Mouse (Mus musculus) embryonic fibroblast, embryonic 13.5 days (primary cell): ENCODE data around the gene Tmie. TPM values are rescaled to one million over a fixed set of nuclear protein-coding genes. Genes with fewer than 3 reads are reported as not detected.

Experiments used
- H3K27ac ChIP-seq: 2 replicates; pipeline ENCODE4 v1.5.1; 2012; ENCODE audit warnings: low read length, control low read depth, inconsistent platforms; ENCODE audit not compliant: insufficient read depth
- H3K4me1 ChIP-seq: 2 replicates; pipeline ENCODE4 v1.6.1; 2011; ENCODE audit warnings: low read length; ENCODE audit not compliant: control insufficient read depth, insufficient read depth
- H3K4me3 ChIP-seq: 2 replicates; pipeline ENCODE4 v1.5.1; 2011; ENCODE audit warnings: mild to moderate bottlenecking, control low read depth, low read length; ENCODE audit not compliant: insufficient read depth
- CTCF ChIP-seq: IDR thresholded peaks from 2 replicates; pipeline ENCODE4 v1.5.1; 2011; ENCODE audit warnings: mild to moderate bottlenecking, control low read depth, low read length, moderate library complexity, borderline replicate concordance; ENCODE audit not compliant: insufficient read depth
- POLR2A ChIP-seq: IDR thresholded peaks from 2 replicates; pipeline ENCODE4 v1.6.1; 2011; ENCODE audit warnings: low read depth, mild to moderate bottlenecking, control low read depth, low read length, moderate library complexity
- polyA plus RNA-seq: library from polyadenylated mRNA; stranded (reverse); fragments of >200 nt; gene quantifications from 2 replicates; pipeline ENCODE4 v1.2.4, GENCODE M21; 2011; ENCODE audit warnings: low read depth; ENCODE audit not compliant: missing spikeins, insufficient read length

The Tmie gene
- polyA plus RNA-seq, 1 experiment = 0.56 TPM

DNA sequence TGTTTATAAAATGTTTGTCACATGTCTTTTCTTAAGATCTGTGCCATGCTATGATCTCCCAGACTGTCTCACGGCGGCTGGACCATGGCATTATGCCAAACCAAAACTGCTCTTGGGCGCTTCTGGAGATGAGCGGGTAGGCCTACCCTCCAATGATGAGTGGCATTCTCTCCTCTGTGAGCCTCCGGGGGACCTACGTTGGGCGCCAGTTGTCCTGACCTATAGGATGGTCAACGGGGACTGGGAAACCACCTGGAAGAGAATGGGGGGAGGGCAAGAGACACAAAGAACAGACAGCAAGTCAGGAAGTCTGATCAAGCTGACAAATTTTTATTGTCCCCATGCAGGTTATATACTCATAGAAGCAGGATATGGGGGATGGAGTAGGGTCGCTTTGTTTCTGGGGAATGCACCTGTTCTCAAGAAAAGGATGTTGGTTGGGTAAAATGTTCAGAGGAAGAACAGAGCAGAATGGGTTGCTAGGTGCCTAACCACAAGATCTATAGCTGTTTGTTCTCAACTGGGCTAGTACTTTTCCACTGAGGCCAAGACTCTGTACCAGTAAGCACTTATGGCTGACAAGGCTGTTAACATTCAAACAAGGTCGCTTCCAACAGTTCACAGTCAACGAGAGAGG is 27.4 kb upstream of the Tmie start:
- TF ChIP-seq CTCF = no peak
- TF ChIP-seq POLR2A = no peak
- Histone ChIP-seq H3K27ac (no peak overlapping the region), H3K4me1 (no peaks in the 10 kb centered on the region), H3K4me3 (no peak overlapping the region)

DNA sequence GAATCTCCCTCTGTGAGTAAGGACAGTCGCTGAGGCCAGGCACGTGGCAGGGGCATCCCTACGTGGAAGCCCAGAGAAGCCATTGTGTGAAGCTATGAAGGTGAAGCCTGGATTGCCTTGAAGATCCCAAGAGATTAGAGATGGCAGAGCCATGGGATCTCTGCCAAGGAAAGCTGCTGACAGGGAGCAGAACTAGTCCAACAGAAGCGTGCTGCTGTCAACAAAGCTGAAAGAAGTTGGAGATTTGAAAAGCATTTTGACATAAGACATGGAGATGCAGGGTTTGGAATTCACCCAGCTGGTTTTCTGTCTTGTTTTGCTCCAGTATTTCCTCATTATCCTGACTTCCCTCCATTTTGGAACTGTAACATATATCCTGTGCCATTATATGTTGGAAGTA is 22.4 kb upstream of the Tmie start:
- Histone ChIP-seq H3K4me3 (no peak overlapping the region), H3K4me1 (no peaks in the 10 kb centered on the region), H3K27ac (no peak overlapping the region)
- TF ChIP-seq POLR2A (no peak), CTCF (no peak)

DNA sequence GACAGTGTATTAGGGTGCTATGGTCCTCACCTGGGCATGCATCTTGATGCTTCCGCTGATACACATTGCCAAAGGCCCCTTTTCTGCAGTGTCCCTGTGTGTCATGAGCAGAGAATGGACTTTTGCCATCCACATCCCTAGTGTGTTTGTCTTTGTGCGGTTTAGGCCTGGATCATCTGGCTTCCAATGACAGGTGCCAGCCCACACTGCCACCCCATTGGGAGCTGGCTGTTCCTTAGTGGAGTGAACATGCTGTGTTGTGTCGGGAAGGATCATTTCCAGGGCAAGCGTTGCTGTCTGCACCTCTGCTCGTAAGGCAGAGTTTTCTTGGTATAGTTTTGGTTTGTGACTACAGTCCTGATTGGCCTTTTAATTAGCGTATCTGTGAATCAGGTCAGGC is 21.3 kb upstream of the Tmie start:
- TF ChIP-seq CTCF (no peak), POLR2A (no peak)
- Histone ChIP-seq H3K4me3 (no peak overlapping the region), H3K27ac (no peak overlapping the region), H3K4me1 (no peaks in the 10 kb centered on the region)

DNA sequence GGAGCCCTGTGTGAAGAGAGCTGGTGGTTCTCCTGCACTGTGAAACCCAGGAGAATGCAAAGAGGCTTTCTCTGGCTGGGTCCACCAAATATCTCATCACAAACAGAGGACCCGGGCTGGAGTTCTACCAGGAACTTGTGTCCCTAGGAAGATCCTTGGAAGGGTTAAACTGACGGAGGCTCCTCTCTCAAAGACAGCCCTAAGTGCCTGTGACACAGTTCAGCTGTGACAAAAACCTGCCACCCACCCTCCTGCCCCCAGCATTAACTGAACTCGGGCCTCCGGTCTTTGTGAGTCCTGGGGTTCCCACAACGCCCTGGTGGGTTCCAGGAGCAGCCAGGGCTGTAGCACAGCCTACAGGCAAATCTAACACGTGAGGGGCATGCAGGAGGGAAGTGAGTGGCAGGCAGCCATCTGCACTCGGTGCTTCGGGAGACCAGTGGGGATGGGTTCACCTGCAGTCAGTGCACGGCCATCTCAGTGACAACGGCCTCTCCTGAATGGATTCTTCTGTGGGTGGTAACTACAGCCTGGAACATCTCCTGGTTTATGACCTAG is 19.6 kb upstream of the Tmie start:
- no peak overlapping the region for H3K4me3 ChIP-seq
- no peak overlapping the region for H3K27ac ChIP-seq
- H3K4me1 ChIP-seq = no peaks in the 10 kb centered on the region
- TF ChIP-seq POLR2A = no peak
- no peak for TF ChIP-seq CTCF

DNA sequence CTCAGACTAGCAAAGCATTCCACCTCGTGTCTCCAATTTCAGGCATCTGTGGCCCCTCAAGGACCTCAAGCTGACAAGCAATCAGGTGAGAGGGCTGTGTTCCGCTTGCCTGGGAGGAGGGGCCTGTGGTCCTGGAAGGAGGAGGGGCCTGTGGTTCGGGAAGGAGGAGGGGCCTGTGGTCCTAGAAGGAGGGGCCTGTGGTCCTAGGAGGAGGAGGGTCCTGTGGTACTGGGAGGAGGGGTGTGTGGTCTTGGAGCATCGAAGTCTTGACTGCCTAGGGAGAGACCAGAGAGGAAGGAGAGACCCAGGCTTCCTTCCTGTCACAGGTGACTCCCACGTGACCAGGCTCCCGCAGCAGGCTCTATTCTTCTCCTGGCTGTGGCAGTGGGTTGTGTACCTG is 16.7 kb upstream of the Tmie start:
- no peak overlapping the region for H3K4me3 ChIP-seq
- no peak for TF ChIP-seq CTCF
- TF ChIP-seq POLR2A = no peak
- no peaks in the 10 kb centered on the region for H3K4me1 ChIP-seq
- H3K27ac ChIP-seq = no peak overlapping the region

DNA sequence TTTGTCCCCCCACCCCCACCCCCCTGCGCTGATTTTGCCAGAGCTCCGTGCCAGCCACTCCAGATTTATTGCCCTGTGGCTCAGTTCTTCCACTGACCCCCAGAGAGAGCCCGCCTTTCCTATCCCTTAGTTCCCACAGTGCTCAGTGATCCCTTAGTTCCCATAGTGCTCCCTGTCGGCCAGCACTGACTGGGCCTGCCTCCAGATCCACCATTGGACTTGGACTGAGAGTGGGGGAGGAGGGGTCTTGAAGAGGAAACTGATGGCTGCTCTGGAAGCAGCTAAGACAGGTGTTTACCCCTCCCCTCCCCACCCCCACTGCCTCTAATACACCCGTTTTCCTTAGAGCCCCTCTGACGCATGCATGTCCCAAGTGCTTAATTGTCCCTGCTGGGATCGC is 16.1 kb upstream of the Tmie start:
- no peak overlapping the region for H3K27ac ChIP-seq
- no peaks in the 10 kb centered on the region for H3K4me1 ChIP-seq
- no peak for TF ChIP-seq POLR2A
- no peak for TF ChIP-seq CTCF
- H3K4me3 ChIP-seq = no peak overlapping the region

DNA sequence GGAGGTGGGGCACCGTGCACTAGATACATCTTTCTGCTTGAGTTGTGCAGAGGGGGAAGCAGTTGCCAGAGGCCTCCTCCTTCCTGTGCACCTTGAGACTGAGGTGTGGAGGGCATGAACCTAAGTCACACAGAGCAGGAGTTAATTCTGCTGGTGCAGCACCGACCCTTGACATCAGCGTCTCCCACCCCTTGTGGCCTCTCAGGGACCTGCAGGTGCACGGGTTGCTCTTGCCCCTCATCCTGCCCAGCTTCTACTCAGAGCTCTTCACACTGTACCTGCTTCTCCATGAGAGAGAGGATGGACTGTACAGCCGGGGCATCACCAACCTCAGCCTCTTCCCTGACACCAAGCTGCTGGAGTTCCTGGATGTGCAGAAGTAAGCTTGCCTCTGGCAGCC is 15.6 kb upstream of the Tmie start:
- no peak for TF ChIP-seq POLR2A
- TF ChIP-seq CTCF = no peak
- H3K4me1 ChIP-seq = no peaks in the 10 kb centered on the region
- no peak overlapping the region for H3K4me3 ChIP-seq
- H3K27ac ChIP-seq = no peak overlapping the region

DNA sequence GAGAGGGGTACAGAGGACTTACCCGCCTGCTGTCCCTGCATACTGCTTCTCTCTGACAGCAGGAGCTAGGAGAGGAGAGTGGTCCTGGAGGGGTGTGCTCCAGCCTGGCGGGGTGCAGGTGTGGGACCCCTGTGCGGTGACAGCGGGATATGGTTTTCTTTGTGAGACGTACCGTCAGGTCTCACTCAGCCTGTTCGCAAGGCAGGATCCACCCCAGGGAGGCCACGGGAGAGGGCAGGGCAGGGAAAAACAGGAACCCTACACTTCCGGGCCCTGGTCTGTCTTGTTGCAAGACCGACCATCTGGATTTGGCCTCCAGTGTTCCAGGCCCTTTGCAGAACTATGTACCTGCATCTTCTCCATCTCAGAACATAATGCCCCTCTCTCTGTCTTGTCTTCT is 13.5 kb upstream of the Tmie start:
- H3K27ac ChIP-seq = no peak overlapping the region
- no peak for TF ChIP-seq POLR2A
- TF ChIP-seq CTCF = no peak
- H3K4me3 ChIP-seq = no peak overlapping the region

DNA sequence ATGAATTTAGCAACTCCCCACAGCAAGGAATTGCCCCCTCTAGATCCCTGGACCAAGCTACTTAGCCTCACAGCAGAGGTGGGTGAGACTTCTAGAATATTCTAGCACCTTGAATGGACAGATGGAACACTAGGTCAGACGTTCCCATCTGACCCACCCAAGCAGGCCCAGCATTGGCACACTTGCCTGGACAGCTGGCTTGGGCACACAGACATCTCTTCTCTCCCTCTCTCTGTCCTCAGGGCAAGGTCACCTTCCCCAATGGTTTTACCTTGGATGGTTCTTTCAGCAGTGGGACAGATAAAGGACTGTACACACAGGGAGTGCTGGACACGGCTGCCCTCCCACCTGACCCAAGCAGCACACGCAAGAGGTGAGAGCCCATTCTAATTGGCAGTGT is 12.6 kb upstream of the Tmie start:
- no peak for TF ChIP-seq CTCF
- no peak for TF ChIP-seq POLR2A
- Histone ChIP-seq H3K27ac (no peak overlapping the region), H3K4me3 (no peak overlapping the region), H3K4me1 (no peaks in the 10 kb centered on the region)

More for the DNA sequence above, 13.5 kb upstream of the Tmie start:
- H3K4me1 ChIP-seq = no peaks in the 10 kb centered on the region

DNA sequence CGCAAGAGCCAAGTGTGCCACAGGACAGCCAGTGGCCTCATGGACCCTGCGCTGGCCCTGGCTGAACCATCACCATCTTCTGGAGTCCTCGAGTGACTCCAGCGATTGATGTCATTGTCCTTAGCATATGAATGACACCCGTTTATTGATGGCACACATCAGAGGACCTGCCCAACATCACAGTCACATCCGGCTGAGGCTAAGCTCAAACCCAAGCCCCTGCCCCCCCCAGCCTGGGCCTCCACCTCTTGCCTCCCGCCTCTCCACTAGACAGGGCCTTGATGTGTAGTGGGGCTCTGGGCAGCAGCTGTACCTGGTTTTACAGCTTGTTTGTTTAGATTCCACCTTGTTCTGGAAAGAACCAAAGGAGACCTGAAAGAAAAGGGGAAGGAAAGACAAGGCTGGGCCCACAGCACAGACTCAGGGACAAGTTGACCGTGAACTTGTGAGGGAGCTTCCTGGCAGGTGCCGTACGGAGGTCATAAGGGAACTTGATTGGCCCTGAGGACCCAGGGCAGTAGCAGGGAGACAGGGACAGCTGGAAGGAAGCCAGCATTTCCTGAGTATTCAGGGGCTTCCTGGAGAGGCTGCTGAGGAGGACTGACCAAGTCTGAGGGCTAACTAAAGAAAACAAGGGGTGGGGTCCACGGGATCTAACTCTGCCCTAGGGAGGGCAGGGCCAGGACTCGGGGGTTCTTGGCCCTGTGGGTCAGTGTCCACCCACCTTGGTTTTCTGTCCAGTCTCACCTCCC is 11.3 kb upstream of the Tmie start:
- TF ChIP-seq CTCF (no peak), POLR2A (no peak)
- no peak overlapping the region for H3K27ac ChIP-seq
- no peaks in the 10 kb centered on the region for H3K4me1 ChIP-seq
- no peak overlapping the region for H3K4me3 ChIP-seq
